Mouse (Mus musculus) liver, adult (tissue): Measurements from ENCODE around the gene Slit3.

ENCODE experiments used
- GATA4 ChIP-seq: IDR thresholded peaks from 2 replicates; pipeline ENCODE4 v1.6.1; 2014; ENCODE audit warnings: mild to moderate bottlenecking, low read length; ENCODE audit not compliant: insufficient replicate concordance

The Slit3 gene

GRCm38 (mm10) chr11:35491701-35492100 lies 370.7 kb downstream of the Slit3 start:
- no peak for TF ChIP-seq GATA4

GRCm38 (mm10) chr11:35496874-35497273 lies 375.9 kb downstream of the Slit3 start:
- no peak for TF ChIP-seq GATA4

DNA sequence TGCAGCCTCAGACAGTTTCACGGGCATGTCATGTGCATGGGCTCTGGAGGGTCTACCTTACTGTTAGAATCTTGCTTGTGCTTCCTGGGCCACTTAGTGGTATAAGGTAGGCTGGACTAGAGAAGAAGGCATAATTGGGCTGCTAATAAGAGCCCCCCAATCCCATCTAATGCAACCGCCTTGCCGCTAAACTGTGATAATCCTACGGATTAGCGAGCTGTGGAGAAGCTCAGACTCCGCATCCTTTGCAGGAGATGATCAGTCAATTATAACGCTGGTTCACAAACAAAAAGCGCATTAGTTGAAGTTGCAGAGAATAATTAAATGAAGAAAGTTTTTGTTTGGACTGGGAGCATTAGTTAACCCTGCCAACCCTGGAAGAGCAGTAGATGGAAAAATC lies 376.9 kb downstream of the Slit3 start:
- TF ChIP-seq GATA4 = no peak

DNA sequence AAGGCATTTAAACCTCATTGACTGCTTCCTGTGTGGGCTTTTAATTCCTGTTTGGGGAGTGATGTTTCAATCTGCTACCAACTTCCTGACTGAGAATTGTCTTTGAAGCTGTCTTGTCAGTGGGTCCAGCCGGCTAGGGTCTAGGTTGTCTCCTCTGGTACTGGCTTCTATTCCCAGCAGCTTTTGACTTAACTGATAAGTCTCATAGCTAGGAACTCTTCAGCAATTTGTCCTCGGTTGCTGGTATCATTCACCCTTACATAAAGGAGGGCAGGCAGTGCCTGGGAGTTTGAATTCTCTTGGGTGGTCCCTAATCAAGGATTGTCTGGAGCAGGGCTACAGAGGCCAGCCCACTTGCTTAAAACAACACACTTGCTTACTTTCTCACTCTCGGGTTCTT lies 381.1 kb downstream of the Slit3 start:
- TF ChIP-seq GATA4 = no peak

GRCm38 (mm10) chr11:35504051-35504450 lies 383.0 kb downstream of the Slit3 start:
- no peak for TF ChIP-seq GATA4

- no peak for TF ChIP-seq GATA4
These were observed 383.9 kb downstream of the Slit3 start for GRCm38 (mm10) chr11:35504916-35505315.

DNA sequence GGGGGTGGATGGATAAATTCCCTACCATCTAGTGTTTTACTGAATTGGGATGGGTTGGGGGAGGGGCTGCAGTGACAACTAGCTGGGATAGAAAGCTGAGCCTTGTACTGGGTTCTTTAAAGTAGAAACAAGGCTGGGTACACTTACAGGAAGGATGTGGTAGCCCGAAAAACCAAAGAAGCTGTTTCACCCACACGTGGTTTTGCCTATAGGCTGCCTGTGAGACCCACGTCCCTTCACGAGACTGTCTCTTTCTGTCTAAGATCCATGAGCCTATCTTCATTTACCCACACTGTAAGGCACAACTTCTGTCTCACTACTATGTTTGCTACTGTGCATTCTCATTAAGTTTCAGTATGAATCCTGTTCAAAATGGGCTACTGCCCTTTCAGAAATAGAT lies 384.3 kb downstream of the Slit3 start:
- no peak for TF ChIP-seq GATA4

DNA sequence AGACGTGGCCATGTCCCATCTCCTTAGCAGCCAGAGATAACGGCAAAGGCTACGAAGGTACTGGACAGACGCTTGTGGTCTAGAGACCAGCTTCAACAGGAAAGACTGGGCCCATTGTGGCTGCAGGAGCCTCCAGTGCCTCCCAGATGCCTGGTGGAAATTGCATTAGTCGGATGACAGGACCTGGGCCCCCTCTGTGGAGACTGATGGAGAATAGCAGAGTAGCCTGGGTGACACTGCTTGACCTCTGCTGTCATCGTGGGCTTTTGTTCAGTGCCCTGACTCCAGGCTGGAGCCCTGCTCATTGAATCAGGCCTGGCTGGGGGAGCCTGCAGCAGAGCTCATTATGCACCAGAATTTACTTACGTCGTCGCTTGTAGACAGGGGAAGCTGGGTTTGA lies 384.8 kb downstream of the Slit3 start:
- TF ChIP-seq GATA4 = no peak

GRCm38 (mm10) chr11:35507781-35508390 lies 386.9 kb downstream of the Slit3 start:
- no peak for TF ChIP-seq GATA4

DNA sequence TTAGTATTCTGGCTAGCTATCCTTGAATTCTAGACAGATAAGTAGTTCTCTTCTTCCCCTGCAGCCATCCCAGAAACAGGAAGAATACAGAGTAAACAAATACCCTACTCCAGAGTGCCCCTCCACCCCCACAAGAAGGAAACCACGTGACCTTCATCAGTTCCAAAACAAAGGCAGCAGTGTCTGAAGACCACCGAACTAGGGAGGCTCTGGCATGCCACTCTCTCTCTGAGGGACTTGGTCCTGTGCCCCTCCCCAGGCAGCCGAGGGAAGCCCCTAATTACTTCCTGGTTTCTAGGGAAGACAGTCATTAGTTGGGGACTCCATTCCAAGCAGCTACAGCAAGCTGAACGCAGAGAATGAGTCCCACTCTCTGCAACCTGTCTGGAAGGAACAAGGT lies 391.7 kb downstream of the Slit3 start:
- no peak for TF ChIP-seq GATA4

- TF ChIP-seq GATA4 = no peak
These were observed 392.3 kb downstream of the Slit3 start for GRCm38 (mm10) chr11:35513343-35513742.

- no peak for TF ChIP-seq GATA4
These were observed 401.9 kb downstream of the Slit3 start for GRCm38 (mm10) chr11:35522802-35523452.

- no peak for TF ChIP-seq GATA4
These were observed 402.7 kb downstream of the Slit3 start for GRCm38 (mm10) chr11:35523773-35524172.

DNA sequence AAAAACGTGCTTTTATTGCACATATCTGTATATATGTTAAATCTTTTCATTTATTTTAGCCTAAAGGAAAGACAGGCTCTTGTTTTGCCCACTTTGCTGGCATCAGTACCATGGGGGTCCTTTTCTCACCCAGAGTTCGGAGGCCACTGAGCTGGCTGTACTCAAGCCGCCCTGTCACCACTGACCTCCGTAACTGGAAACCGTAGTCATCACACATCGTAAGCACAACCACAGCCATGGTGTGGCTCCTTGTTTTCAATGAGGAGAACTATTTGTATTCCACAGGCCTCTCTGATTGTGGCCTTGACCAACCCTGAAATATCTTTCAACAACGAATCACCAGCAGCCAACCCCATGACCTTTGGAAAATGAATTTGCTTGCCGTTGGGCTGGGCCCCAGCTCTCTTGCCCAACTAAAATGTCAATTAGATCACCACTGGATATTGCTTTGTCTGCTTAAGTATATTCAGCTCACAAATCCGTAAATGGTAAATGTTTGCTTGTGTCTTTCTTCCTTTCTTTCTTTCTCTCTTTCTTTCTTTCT lies 405.3 kb downstream of the Slit3 start:
- no peak for TF ChIP-seq GATA4

DNA sequence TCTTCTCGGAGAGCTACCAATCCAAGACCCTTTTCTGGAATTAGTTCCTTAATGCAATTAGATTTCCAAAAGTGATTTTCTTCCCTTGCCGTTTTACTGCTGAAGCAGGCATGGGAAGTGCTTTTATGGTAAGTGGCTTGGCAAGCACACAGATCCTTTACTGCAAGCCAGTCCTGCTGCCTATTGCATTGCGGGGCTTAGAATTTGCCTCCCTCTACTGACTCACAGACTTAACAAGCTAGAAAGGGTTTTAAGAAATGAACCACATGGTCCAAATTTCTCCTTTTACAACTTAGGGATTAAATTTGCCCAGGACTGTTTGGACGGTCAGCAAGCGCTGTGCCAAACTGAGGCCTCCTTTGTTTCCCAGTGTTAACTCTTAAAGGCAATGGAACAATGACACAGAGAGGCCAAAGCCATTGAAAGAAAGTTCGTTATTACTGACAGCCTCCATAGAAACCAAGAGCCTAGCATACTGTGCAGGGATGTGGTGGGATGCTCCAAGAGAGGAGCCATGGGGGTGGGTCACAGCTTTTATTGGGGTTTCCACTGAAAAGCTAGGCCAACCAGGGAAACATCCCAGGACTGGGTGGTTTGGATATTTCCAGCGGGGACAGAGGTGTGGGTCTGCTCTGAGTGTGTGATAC lies 406.9 kb downstream of the Slit3 start:
- no peak for TF ChIP-seq GATA4

DNA sequence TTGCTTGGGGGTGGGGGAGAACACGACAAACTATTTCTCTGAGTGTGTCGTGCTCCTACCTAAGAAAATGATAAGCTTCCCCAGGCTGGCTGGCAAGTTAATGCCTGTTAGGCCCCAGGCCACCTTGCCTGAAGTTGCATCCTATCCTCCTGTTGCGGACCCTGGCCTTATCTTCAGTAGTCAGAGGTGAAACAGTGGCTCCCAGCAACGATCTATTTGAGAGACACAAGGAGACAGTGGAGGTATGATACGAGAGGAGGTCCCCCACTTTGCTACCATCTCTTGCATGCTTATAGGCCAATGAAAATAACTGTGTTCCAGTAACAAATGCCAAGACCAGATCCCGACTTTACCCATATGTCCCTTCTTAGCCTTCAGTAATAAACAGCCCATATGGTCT lies 414.0 kb downstream of the Slit3 start:
- no peak for TF ChIP-seq GATA4

- TF ChIP-seq GATA4 = no peak
These were observed 416.4 kb downstream of the Slit3 start for GRCm38 (mm10) chr11:35537128-35538088.
